Mouse (Mus musculus) right cerebral cortex, postnatal 36 days (tissue): ENCODE data around the gene Hk3.

Experiments
- DNase-seq, 2 experiments: peaks; one replicate each; pipeline ENCODE4 v3.0.0; 2022; ENCODE audit warnings: low spot score in 2 of 2, mixed read lengths in 1 of 2

Hk3 gene

GRCm38 (mm10) chr13:55021194-55021779 is at the start of gene Hk3:
Gene Hk3, minus strand, starts transcription at chr13:55021385.
- peak in 1 of 2 experiments; percentile 10 for DNase-seq

- no peak for DNase-seq
Observed at GRCm38 (mm10) chr13:55069719-55070118, 48.5 kb upstream of the Hk3 start.

- no peak for DNase-seq
Observed at GRCm38 (mm10) chr13:55063276-55063675, 42.1 kb upstream of the Hk3 start.

GRCm38 (mm10) chr13:55058042-55058441 is 36.9 kb upstream of the Hk3 start:
- DNase-seq: no peak

GRCm38 (mm10) chr13:55047706-55048105 is 26.5 kb upstream of the Hk3 start:
- DNase-seq: no peak

- no peak for DNase-seq
Observed at GRCm38 (mm10) chr13:55040016-55040415, 18.8 kb upstream of the Hk3 start.

- no peak for DNase-seq
Observed at GRCm38 (mm10) chr13:55024215-55024614, 3.0 kb upstream of the Hk3 start.

GRCm38 (mm10) chr13:55022715-55023114 is 1.5 kb upstream of the Hk3 start:
- no peak for DNase-seq

- DNase-seq: no peak
Observed at GRCm38 (mm10) chr13:55022256-55022655, 1.1 kb upstream of the Hk3 start.

- DNase-seq: no peak
Observed at GRCm38 (mm10) chr13:55020051-55020450, 1.1 kb downstream of the Hk3 start.

GRCm38 (mm10) chr13:55019181-55019580 is 2.0 kb downstream of the Hk3 start:
- no peak for DNase-seq

- DNase-seq: no peak
Observed at GRCm38 (mm10) chr13:55018700-55019099, 2.5 kb downstream of the Hk3 start.

GRCm38 (mm10) chr13:55017898-55018599 is 3.1 kb downstream of the Hk3 start:
- DNase-seq: no peak

GRCm38 (mm10) chr13:55017154-55017897 is 3.9 kb downstream of the Hk3 start:
- DNase-seq: no peak

GRCm38 (mm10) chr13:55014451-55014850 is 6.7 kb downstream of the Hk3 start:
- no peak for DNase-seq

GRCm38 (mm10) chr13:55013702-55014344 is 7.4 kb downstream of the Hk3 start:
- no peak for DNase-seq

- no peak for DNase-seq
Observed at GRCm38 (mm10) chr13:55011981-55012478, 9.2 kb downstream of the Hk3 start.

GRCm38 (mm10) chr13:55011103-55011502 is 10.1 kb downstream of the Hk3 start:
- no peak for DNase-seq

- DNase-seq: no peak
Observed at GRCm38 (mm10) chr13:55008589-55008988, 12.6 kb downstream of the Hk3 start.

GRCm38 (mm10) chr13:55006415-55006742 is 14.8 kb downstream of the Hk3 start:
- no peak for DNase-seq

- DNase-seq: peak in 1 of 2 experiments; percentile 41
Observed at GRCm38 (mm10) chr13:55005691-55006414, 15.3 kb downstream of the Hk3 start.

GRCm38 (mm10) chr13:55004646-55005045 is 16.5 kb downstream of the Hk3 start:
- no peak for DNase-seq
